Mouse (Mus musculus): ENCODE measurements around the gene Epb41l5.

Gene Epb41l5

GRCm38 (mm10) chr1:119530941-119531340, 117.9 kb downstream of the Epb41l5 start:
- DNase-seq: no peak

GRCm38 (mm10) chr1:119525689-119526591, 122.9 kb downstream of the Epb41l5 start, which contains the start of gene Tmem185b:
TSS of gene Tmem185b (plus strand) at chr1:119526160.
- DNase-seq: peak; percentile 93

- DNase-seq: peak; percentile 27
These were observed 123.8 kb downstream of the Epb41l5 start for GRCm38 (mm10) chr1:119525004-119525444.

- DNase-seq: no peak
These were observed 125.0 kb downstream of the Epb41l5 start for GRCm38 (mm10) chr1:119523826-119524225.

- no peak for DNase-seq
These were observed 125.4 kb downstream of the Epb41l5 start for GRCm38 (mm10) chr1:119523369-119523768.

GRCm38 (mm10) chr1:119522726-119523125, 126.1 kb downstream of the Epb41l5 start:
- DNase-seq: peak; percentile 46

GRCm38 (mm10) chr1:119521681-119522080, 127.1 kb downstream of the Epb41l5 start:
- no peak for DNase-seq

GRCm38 (mm10) chr1:119521029-119521428, 127.8 kb downstream of the Epb41l5 start:
- DNase-seq: peak; percentile 82

- no peak for DNase-seq
These were observed 129.5 kb downstream of the Epb41l5 start for GRCm38 (mm10) chr1:119519286-119519685.

- no peak for DNase-seq
These were observed 130.0 kb downstream of the Epb41l5 start for GRCm38 (mm10) chr1:119518786-119519185.

GRCm38 (mm10) chr1:119518060-119518459, 130.7 kb downstream of the Epb41l5 start:
- DNase-seq: no peak

- DNase-seq: no peak
These were observed 137.9 kb downstream of the Epb41l5 start for GRCm38 (mm10) chr1:119510857-119511256.

GRCm38 (mm10) chr1:119510409-119510808, 138.4 kb downstream of the Epb41l5 start:
- no peak for DNase-seq

- DNase-seq: no peak
These were observed 139.3 kb downstream of the Epb41l5 start for GRCm38 (mm10) chr1:119509474-119509873.

GRCm38 (mm10) chr1:119508548-119508947, 140.3 kb downstream of the Epb41l5 start:
- peak; percentile 67 for DNase-seq

- peak; percentile 34 for DNase-seq
These were observed 142.8 kb downstream of the Epb41l5 start for GRCm38 (mm10) chr1:119505951-119506350.

GRCm38 (mm10) chr1:119504260-119505062, 144.3 kb downstream of the Epb41l5 start, which contains the start of gene Ralb:
TSS of gene Ralb (minus strand) at chr1:119504794.
- DNase-seq: peak; percentile 100

- peak; percentile 33 for DNase-seq
These were observed 145.0 kb downstream of the Epb41l5 start for GRCm38 (mm10) chr1:119503808-119504207.

- DNase-seq: no peak
These were observed 145.6 kb downstream of the Epb41l5 start for GRCm38 (mm10) chr1:119503181-119503580.

- DNase-seq: no peak
These were observed 146.1 kb downstream of the Epb41l5 start for GRCm38 (mm10) chr1:119502729-119503128.

- no peak for DNase-seq
These were observed 146.9 kb downstream of the Epb41l5 start for GRCm38 (mm10) chr1:119501881-119502280.

- DNase-seq: no peak
These were observed 149.3 kb downstream of the Epb41l5 start for GRCm38 (mm10) chr1:119499456-119499855.

GRCm38 (mm10) chr1:119498536-119499231, 150.1 kb downstream of the Epb41l5 start:
- no peak for DNase-seq

All from lung, postnatal 36 days (tissue).